Mouse (Mus musculus) layer of hippocampus, adult 18-20 months (tissue): ENCODE results near the gene Ikbke. TPM values are rescaled to one million over a fixed set of nuclear protein-coding genes. Genes with fewer than 3 reads are reported as not detected.

Source experiments
- total RNA-seq, 2 experiments: library from RNA; stranded (reverse); gene quantifications; 2 replicates each; pipeline ENCODE4 v1.2.3; 2021

The Ikbke gene
- total RNA-seq, 2 experiments from 2014 or later = 1.2 to 1.8 TPM

Other genes starting within 250 kb of the Ikbke start
- gene Mapkapk2, start 181.8 kb downstream of the Ikbke start, total RNA-seq = 10 to 100 TPM; 32.2 to 33.8 TPM
- gene Dyrk3, start 141.3 kb downstream of the Ikbke start, total RNA-seq = 10 to 100 TPM; 17.4 to 20.2 TPM
- 10 to 100 TPM; 37.0 to 38.3 TPM for gene Eif2d, start 126.4 kb downstream of the Ikbke start, total RNA-seq
- gene Rassf5, start 34.3 kb downstream of the Ikbke start, total RNA-seq = 10 to 100 TPM; 15.9 to 17.4 TPM
- 10 to 100 TPM; 75.1 to 87.6 TPM for gene Srgap2, start 247.7 kb upstream of the Ikbke start, total RNA-seq
- 1 to 10 TPM; 1.3 TPM for gene Fam72a, start 248.3 kb upstream of the Ikbke start, total RNA-seq